Mouse (Mus musculus) ES-E14 (cell line): ENCODE results near the gene Snap29.

Source experiments
- CHD2 ChIP-seq: IDR thresholded peaks from 2 replicates; pipeline ENCODE4 v1.6.1; 2014; ENCODE audit warnings: mild to moderate bottlenecking, low read depth, low read length, inconsistent platforms
- HCFC1 ChIP-seq: IDR thresholded peaks from 2 replicates; pipeline ENCODE4 v1.6.1; 2012; ENCODE audit warnings: low read length, inconsistent platforms, borderline replicate concordance; ENCODE audit not compliant: insufficient read depth
- ZC3H11A ChIP-seq: IDR thresholded peaks from 2 replicates; pipeline ENCODE4 v1.6.1; 2012; ENCODE audit warnings: low read depth, mild to moderate bottlenecking, inconsistent platforms, low read length, borderline replicate concordance

DNA sequence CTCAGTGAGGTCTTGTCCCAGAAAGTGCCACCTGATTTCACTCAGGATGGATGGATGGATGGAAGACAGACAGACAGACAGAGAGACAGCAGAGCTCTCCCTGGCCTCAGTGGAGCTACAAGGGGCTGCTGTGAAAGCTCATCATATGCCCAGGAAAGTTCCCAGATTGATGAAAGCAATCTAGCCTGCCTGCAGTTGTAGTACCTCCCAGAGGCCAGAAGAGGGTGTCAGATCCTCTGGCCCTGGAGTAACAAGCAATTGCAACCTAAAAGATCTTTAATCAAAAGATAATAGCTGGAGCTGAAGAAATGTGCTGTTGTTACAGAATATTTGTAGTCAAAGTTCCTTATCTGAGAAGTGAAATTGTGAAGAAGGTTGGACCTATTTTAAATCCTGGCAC lies 68.3 kb downstream of the Snap29 start:
- TF ChIP-seq CHD2 (no peak), ZC3H11A (no peak), HCFC1 (no peak)
